7 mouse cellular contexts compared by ENCODE assay signal in genomic region chr7:137468174-137468573, GRCm38 (mm10). TPM values are rescaled to one million over a fixed set of nuclear protein-coding genes. Genes with fewer than 3 reads are reported as not detected.
DNase-seq lines count a peak whose midpoint lies in the region; ATAC-seq and TF ChIP-seq lines count a peak whose summit lies in the region.

No protein-coding gene starts in this region.

- peak; percentile 39 for DNase-seq in midbrain, embryonic 10.5 days (ENCODE audit: low spot score)
- no peak for DNase-seq in Patski (ENCODE audit: low read depth, low spot score)
- DNase-seq in embryo, embryonic 11 days = peak; percentile 49
- DNase-seq in left cerebral cortex, postnatal 4 days = peak; percentile 27
- peak; percentile 36 for DNase-seq in right cerebral cortex, postnatal 4 days

- peak; percentile 70 for TF ChIP-seq CTCF in Patski (IDR thresholded peaks at IDR 0.05)

- POLR2A ChIA-PET in Patski (lab: Charles Lee) = no interaction called here

- no peak for ATAC-seq in midbrain, embryonic 15.5 days (replicated peaks)
- peak; percentile 82 for ATAC-seq in Patski
- ATAC-seq in hindbrain, embryonic 16.5 days = 0 out of 2 replicates have a peak, but pooled peaks have one; percentile 69

- H3K27me3 ChIP-seq in midbrain, embryonic 10.5 days (ENCODE audit: low read depth, poor library complexity, severe bottlenecking) = no peaks in the 10 kb centered on the region
- no peaks in the 10 kb centered on the region for H3K27me3 ChIP-seq in midbrain, embryonic 15.5 days (replicated peaks)
- H3K27me3 ChIP-seq in Patski = no peaks in the 10 kb centered on the region
- H3K27me3 ChIP-seq in hindbrain, embryonic 16.5 days (replicated peaks; ENCODE audit: control insufficient read depth, insufficient read depth, low read length) = no peaks in the 10 kb centered on the region

- intact Hi-C loops in left cerebral cortex, postnatal 4 days (cut with DNase I) = no loop called here

- CTCF ChIA-PET in Patski (lab: Charles Lee) = interaction anchor here (1.5 kb wide), 1 partner anchor 10 kb away, joined by 5 read pairs; no protein-coding TSS in a partner anchor

- in situ Hi-C loops in Patski (cut with MboI; ENCODE audit: low pct_unique_long_range_greater_than_20kb) = no loop called here

- no peaks in the 10 kb centered on the region for H3K4me1 ChIP-seq in midbrain, embryonic 10.5 days
- H3K4me1 ChIP-seq in midbrain, embryonic 15.5 days = no peaks in the 10 kb centered on the region
- no peaks in the 10 kb centered on the region for H3K4me1 ChIP-seq in hindbrain, embryonic 16.5 days (ENCODE audit: control insufficient read depth, insufficient read depth, low read depth, low read length)

- no peak overlapping the region for H3K27ac ChIP-seq in midbrain, embryonic 10.5 days (replicated peaks)
- H3K27ac ChIP-seq in midbrain, embryonic 15.5 days = no peak overlapping the region
- H3K27ac ChIP-seq in hindbrain, embryonic 16.5 days (ENCODE audit: low read depth, low read length) = no peak overlapping the region

- H3K9ac ChIP-seq in midbrain, embryonic 15.5 days = no peak overlapping the region
- no peak overlapping the region for H3K9ac ChIP-seq in hindbrain, embryonic 16.5 days (ENCODE audit: low read depth, low read length)

- WGBS in midbrain, embryonic 10.5 days = 79% methylated on average over 4 of the region's 4 CpGs
- WGBS in midbrain, embryonic 15.5 days = 72% methylated on average over 4 of the region's 4 CpGs
- 65% methylated on average over 4 of the region's 4 CpGs for WGBS in hindbrain, embryonic 16.5 days

- no peak overlapping the region for H3K4me2 ChIP-seq in midbrain, embryonic 15.5 days
- H3K4me2 ChIP-seq in hindbrain, embryonic 16.5 days (ENCODE audit: low read length) = no peak overlapping the region

- H3K9me3 ChIP-seq in midbrain, embryonic 10.5 days (replicated peaks) = no peaks in the 10 kb centered on the region
- no peaks in the 10 kb centered on the region for H3K9me3 ChIP-seq in midbrain, embryonic 15.5 days
- no peaks in the 10 kb centered on the region for H3K9me3 ChIP-seq in hindbrain, embryonic 16.5 days (ENCODE audit: control insufficient read depth, low read length)

- H3K4me3 ChIP-seq in midbrain, embryonic 10.5 days = no peak overlapping the region
- no peak overlapping the region for H3K4me3 ChIP-seq in midbrain, embryonic 15.5 days
- no peak overlapping the region for H3K4me3 ChIP-seq in hindbrain, embryonic 16.5 days (ENCODE audit: low read length)

- peaks cover 73% of the 10 kb centered on the region for H3K36me3 ChIP-seq in midbrain, embryonic 10.5 days
- 0 out of 2 replicates have a peak, but pooled peaks cover 15% of the 10 kb centered on the region for H3K36me3 ChIP-seq in midbrain, embryonic 15.5 days (replicated peaks)
- peaks cover 5% of the 10 kb centered on the region for H3K36me3 ChIP-seq in hindbrain, embryonic 16.5 days (ENCODE audit: control insufficient read depth, insufficient read depth, low read length)

RNA-seq across cellular contexts. Expression of gene Glrx3, which starts 30.8 kb away (rescaled TPM):
- polyA plus RNA-seq in midbrain, embryonic 10.5 days (2016; fragmentation: Nextera tagmentation; extraction: Ambion mirVana) = 297 and 304 TPM in 2 replicates
- polyA plus RNA-seq in midbrain, embryonic 15.5 days (2015; fragmentation: Nextera tagmentation; extraction: Ambion mirVana) = 235 and 254 TPM in 2 replicates
- polyA plus RNA-seq in Patski (2021) = 133 TPM
- 252 and 273 TPM in 2 replicates for polyA plus RNA-seq in hindbrain, embryonic 16.5 days (2015; fragmentation: Nextera tagmentation; extraction: Ambion mirVana)
- 100 to 1,000 TPM; 141 to 150 TPM for total RNA-seq in left cerebral cortex, postnatal 4 days (2021)

RNA-seq across cellular contexts. Expression of gene 9430038I01Rik, which starts 57.6 kb away (rescaled TPM):
- polyA plus RNA-seq in midbrain, embryonic 10.5 days (2016; fragmentation: Nextera tagmentation; extraction: Ambion mirVana) = 18.2 and 20.2 TPM in 2 replicates
- 10.2 and 12.8 TPM in 2 replicates for polyA plus RNA-seq in midbrain, embryonic 15.5 days (2015; fragmentation: Nextera tagmentation; extraction: Ambion mirVana)
- 8.0 TPM for polyA plus RNA-seq in Patski (2021)
- polyA plus RNA-seq in hindbrain, embryonic 16.5 days (2015; fragmentation: Nextera tagmentation; extraction: Ambion mirVana) = 12.4 and 15.3 TPM in 2 replicates
- total RNA-seq in left cerebral cortex, postnatal 4 days (2021) = 1 to 10 TPM; 8.0 to 9.5 TPM
